Mouse (Mus musculus) small intestine, adult 2 months (tissue): ENCODE data around the gene Aldh16a1.

ENCODE experiments used
- CTCF ChIP-seq: fragments of 200-500 bp; IDR thresholded peaks from 2 replicates; pipeline ENCODE4 v1.5.1; 2012; ENCODE audit warnings: low read depth, mild to moderate bottlenecking, control low read depth, inconsistent platforms, low read length, moderate library complexity, mixed read lengths; ENCODE audit not compliant: insufficient replicate concordance, insufficient read length; ENCODE audit errors: extremely low read depth
- POLR2A ChIP-seq: fragments of 200-500 bp; IDR thresholded peaks from 2 replicates; pipeline ENCODE4 v1.6.1; 2012; ENCODE audit warnings: low read depth, mild to moderate bottlenecking, control low read depth, inconsistent platforms, low read length, moderate library complexity

DNA sequence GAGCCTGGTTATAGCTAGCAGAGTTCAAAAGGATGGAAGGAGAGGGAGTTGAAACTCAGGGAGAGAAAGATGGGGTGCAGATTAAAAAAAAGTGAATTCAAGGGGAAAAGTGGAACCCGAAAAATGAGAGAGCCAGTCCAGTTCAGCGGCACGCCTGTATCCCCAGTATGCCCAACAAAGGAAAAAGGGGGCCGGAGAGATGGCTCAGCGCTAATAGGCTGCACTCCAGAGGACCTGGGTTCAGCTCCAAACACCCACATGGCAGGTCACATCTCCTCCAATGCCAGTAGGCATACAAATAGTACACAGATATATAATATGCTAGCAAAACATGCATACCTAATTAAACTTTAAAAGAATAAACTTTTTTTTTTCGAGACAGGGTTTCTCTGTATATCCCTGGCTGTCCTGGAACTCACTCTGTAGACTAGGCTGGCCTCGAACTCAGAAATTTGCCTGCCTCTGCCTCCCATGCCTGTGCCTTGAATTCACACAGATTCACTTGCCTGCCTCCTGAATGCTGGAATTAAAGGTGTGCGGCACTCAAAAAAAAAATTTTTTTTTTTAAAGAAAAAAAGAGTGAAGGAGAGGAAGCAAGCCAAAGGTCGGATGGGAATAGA lies 8.7 kb upstream of the Aldh16a1 start:
- TF ChIP-seq CTCF (no peak), POLR2A (no peak)
